Mouse (Mus musculus) mouse trophoblast stem cell (cell line): Measurements from ENCODE around the gene Gjb1.

Source experiments
- in situ Hi-C, 2 experiments: fragments of 300-500 bp; cut with MseI, MboI; formaldehyde crosslinking; loops; 2 replicates in 1 of 2; 3 replicates in 1 of 2; pipeline ENCODE4 v1.15.1; 2025

The Gjb1 gene

DNA sequence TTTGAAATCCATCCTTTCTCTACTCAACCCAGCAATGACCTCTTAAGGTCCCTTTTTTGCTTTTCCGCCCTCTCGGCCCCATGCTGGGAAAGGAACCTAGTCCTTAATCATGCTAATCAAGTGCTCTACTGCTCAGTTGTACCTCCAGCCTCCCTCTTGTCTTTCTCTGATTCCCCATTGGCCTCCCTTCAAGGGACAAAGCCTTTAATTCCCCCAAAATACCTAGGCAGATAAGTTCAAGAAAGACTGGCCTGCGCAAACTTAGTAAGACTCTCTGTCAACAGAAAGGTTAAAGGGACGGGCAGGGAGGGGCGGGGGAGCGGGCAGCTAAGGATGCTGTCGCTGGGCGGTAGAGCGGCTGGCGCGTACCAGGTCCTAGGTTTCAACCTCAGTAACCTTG is 20.3 kb downstream of the Gjb1 start:
- in situ Hi-C loops = no loop called here

GRCm38 (mm10) chrX:101418946-101419724 is 43.0 kb downstream of the Gjb1 start:
- in situ Hi-C loops = no loop called here

DNA sequence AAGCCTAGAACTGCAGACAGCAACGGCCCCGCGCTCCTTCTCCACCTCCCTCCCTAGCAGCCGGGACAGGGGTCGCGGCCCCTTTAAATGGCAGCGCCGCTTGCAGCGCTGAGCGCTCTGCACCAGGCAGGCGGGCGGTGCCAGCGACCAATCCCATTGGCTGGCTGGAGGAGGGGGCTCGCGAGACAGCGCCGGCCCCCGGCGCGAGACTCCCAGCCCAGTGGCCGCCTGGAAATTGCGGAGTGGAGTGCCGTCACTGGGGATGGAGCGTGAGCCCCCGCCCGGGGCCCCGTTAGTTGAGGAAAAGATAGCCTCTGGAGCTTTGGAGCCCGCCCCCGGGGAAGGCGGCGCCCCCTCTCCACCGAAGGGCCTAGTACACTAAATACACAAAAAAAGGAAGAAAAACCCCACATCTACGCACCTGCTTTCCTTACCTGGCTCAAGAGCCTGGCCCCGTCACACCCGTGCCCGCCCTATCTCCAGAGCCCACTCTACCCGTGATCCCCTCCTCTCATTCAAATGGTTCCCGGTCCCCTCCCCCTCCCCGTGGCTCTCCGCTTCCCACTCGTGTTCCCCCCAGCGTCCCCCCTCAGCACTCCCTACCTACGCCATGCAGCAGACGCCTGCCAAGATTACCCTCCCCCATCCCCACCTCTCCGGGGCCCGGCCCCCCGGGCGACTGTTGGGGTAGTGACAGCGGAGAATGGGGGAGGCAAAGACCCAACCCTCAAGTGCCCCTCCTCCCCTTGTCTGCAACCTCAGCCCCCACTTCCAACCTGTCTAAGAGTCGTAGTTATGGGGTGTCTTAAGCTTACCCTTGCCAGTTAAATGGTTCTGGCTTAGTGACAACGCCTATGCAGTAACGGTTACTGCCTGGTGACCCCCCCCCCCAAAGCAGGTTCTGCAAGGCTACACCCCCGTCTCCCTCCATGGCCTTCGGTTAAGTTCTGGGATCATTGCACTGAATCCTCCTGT is 43.8 kb downstream of the Gjb1 start:
- in situ Hi-C loops = no loop called here

DNA sequence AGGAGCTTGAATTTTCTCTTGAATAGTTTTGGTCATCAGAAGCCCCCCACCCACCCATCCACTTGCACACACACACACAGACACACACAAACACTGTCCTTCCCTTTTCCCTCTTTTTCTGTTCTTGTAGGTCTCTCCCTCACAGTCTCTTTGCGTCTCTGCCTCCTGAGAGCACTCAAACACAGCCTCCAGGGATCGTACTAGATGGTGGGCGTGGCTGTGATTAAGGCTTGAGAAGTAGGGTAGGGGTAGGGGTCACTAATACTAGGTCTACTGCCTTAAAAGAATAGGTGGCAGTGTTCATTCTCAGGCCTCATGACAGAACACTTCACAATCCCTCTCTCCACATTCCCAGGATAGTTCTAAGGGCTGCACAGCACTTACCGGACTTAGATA is 44.5 kb downstream of the Gjb1 start, which contains the start of gene Zmym3:
Gene Zmym3 (minus strand): TSS at position 150 of the 396 bp plus-strand sequence.
- in situ Hi-C loops = no loop called here

DNA sequence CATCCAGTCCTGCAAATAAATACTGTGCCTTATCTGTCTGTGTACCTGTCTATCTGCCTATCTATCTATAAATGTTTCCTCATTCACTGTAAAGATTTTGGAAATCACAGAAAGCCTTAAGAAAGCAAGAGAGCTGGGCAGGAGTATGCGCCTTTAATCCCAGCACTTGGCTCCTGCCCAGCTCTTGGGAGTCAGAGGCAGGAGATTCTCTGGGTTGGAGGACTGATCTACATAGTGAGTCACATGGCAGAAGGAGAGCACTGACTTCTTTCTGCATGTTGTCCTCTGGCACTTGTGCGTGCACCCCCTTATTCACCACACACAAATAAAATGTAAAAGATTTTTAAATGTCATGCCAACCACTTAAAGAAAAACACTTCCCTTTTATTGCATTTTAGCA is 47.3 kb downstream of the Gjb1 start:
- in situ Hi-C loops = no loop called here

DNA sequence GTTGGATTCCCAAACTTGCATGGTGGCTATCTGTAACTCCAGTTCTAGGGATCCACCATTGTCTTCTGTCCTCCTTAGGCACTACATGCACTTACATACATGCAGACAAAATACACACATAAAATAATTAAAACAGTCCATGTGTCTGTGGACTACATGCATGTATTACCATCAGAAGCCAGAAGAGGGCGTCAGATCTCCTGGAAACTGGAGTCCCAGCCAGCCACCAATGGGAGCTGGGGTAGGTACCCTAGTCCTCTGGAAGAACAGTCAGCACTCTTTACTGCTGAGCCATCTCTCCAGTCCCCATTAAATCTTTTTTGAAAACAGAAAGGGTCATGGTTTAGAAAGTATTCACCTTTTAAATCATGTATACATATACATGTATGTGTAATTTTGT is 51.6 kb downstream of the Gjb1 start:
- in situ Hi-C loops = no loop called here

DNA sequence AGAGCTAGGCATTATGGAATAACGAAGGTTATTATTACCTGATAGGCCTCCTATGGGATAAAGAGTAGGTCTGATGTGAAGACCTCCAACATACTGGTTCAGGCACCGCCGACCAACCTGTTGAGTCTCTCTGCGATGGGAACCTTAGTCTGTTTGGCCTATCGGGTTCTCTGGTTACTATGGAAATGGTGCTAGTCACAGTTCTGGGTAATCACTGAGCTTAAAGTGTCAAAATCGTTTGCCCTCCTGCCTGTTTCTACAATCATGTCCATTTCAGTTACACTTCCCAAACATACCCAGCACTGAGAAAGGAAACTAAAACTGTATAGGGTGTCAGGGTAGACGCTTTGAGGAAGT is 52.6 kb downstream of the Gjb1 start:
- in situ Hi-C loops = no loop called here

DNA sequence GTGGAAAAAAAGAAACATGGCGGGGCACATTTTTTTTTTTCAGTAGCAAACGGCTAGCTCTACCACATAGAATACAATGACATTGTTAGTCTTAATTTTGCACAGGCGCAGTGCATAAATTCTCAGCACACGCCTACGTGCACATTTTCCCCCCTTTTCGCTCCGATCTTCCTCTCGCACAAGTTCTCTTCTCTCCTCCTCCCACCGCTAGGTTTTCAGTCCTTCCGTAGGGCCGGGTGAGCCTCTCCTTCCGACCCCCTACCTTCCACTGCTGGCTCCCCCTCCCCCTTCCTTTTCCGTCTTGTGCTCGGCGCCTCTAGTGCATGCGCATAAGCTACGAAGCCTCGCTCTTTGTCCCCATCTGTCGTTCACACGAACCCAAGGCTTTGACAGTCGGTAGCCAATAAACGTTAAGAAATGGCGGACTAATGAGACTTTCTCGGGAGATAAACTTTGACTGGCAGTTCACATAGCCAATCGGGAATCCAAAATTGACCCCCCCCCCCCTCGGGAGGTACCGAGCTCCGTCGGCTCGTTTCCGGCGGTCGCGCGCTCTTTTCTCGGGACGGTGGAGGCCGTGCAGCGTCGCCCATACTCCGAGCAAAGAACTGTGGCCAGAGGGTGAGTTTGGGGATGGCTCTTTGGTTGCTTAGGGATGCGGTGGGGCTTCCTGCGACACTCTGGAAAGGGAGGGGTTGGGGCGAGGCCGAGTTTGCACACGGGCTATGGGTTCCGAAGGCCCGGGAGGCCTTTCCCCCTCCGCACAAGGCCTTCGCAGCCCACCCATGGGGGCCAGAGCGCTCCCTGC is 53.2 kb downstream of the Gjb1 start, which contains the start of gene Nono:
Gene Nono (plus strand): TSS at position 177 of the 808 bp plus-strand sequence.
- in situ Hi-C loops = no loop called here

- in situ Hi-C loops = no loop called here
Observed at GRCm38 (mm10) chrX:101429976-101430375, 53.8 kb downstream of the Gjb1 start.
